18 mouse cellular contexts compared by ENCODE assay signal in genomic region chr4:44110771-44111170, GRCm38 (mm10).
"Had no signal": no experiment of that assay in that cellular context is flagged by ENCODE, and none has a peak within 500 bp of the region (broad histone marks: within the 10 kb centered on the region; RNA-seq: fewer than 3 reads in every experiment).

No protein-coding gene starts in this region.

- H3K9me3 ChIP-seq: liver, embryonic 15.5 days; lung, embryonic 15.5 days; megakaryocyte, embryonic 14.5 days; midbrain, embryonic 13.5 days; midbrain, embryonic 15.5 days; neural tube, embryonic 12.5 days; stomach, embryonic 15.5 days had no signal

- H3K4me2 ChIP-seq: liver, embryonic 15.5 days; lung, embryonic 15.5 days; midbrain, embryonic 11.5 days; midbrain, embryonic 13.5 days; midbrain, embryonic 15.5 days; neural tube, embryonic 12.5 days; stomach, embryonic 15.5 days had no signal

- H3K4me1 ChIP-seq: neural tube, embryonic 12.5 days had no signal

- H3K4me3 ChIP-seq: liver, embryonic 15.5 days; lung, embryonic 15.5 days; megakaryocyte, embryonic 14.5 days; midbrain, embryonic 13.5 days; midbrain, embryonic 15.5 days; neural tube, embryonic 12.5 days; stomach, embryonic 15.5 days had no signal

- H3K27me3 ChIP-seq: lung, embryonic 15.5 days; midbrain, embryonic 13.5 days; midbrain, embryonic 15.5 days; neural tube, embryonic 12.5 days; stomach, embryonic 15.5 days had no signal

- ATAC-seq: liver, postnatal 0 days; lung, postnatal 0 days; midbrain, embryonic 13.5 days; midbrain, embryonic 15.5 days had no signal

- H3K27ac ChIP-seq: liver, embryonic 15.5 days; lung, embryonic 15.5 days; macrophage; midbrain, embryonic 13.5 days; midbrain, embryonic 15.5 days; neural tube, embryonic 12.5 days; stomach, embryonic 15.5 days; stomach, postnatal 0 days had no signal

- DNase-seq: liver, postnatal 0 days; lung, adult 2 months; lung, postnatal 14 days; lung, postnatal 36 days; right cerebral cortex, postnatal 14 days; thymus, adult 2 months; thymus, postnatal 25 days had no signal

- H3K36me3 ChIP-seq: liver, embryonic 15.5 days; lung, embryonic 15.5 days; midbrain, embryonic 13.5 days; midbrain, embryonic 15.5 days; neural tube, embryonic 12.5 days; stomach, embryonic 15.5 days had no signal

- H3K9ac ChIP-seq: liver, embryonic 15.5 days; liver, postnatal 0 days; lung, embryonic 15.5 days; midbrain, embryonic 13.5 days; midbrain, embryonic 15.5 days; neural tube, embryonic 12.5 days; stomach, embryonic 15.5 days had no signal
